10 mouse cellular contexts compared by ENCODE assay signal in the genomic region with DNA sequence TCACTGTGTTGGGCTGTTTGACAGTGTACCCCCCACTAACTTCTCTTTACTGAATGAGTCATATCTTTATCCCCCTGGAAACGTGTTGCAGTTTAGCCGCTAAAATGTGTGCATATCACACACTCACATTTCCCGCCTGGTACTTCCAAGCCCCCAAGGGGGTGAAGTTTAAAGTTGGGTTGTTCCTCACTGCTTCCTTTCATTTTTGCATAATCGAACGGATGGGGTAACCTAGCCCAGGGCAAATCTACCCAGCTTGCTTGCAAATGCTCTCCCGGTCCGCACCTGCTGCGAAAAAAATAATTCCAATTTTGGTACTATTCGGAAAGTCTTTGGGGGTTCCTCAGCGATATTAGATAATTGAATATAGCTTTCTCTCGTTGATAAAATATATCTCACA. TPM values are rescaled to one million over a fixed set of nuclear protein-coding genes. Genes with fewer than 3 reads are reported as not detected.
DNase-seq lines count a peak whose midpoint lies in the region; ATAC-seq and TF ChIP-seq lines count a peak whose summit lies in the region.
"Had no signal": no experiment of that assay in that cellular context is flagged by ENCODE, and none has a peak within 500 bp of the region (broad histone marks: within the 10 kb centered on the region; RNA-seq: fewer than 3 reads in every experiment).

No protein-coding gene starts in this region.

- no peak for DNase-seq in kidney, postnatal 14 days
- no peak for DNase-seq in forebrain, embryonic 11.5 days (ENCODE audit: low spot score)
- no peak for DNase-seq in limb, embryonic 10.5 days (ENCODE audit: low spot score)
- no peak for DNase-seq in midbrain, postnatal 0 days (ENCODE audit: low spot score)
- DNase-seq in embryo, embryonic 10 days (ENCODE audit: low spot score), result no peak
- DNase-seq in gastrocnemius, postnatal 10 days, result no peak
- DNase-seq in thymus, postnatal 25 days, result no peak
- DNase-seq: heart, postnatal 10 days had no signal

- H3K4me2 ChIP-seq in kidney, embryonic 14.5 days (replicated peaks; ENCODE audit: low read depth, low read length), result peak overlapping the region; percentile 90
- H3K4me2 ChIP-seq in forebrain, embryonic 11.5 days (ENCODE audit: low read depth, low read length, severe bottlenecking), result peak overlapping the region; percentile 89; the same call in 1 of the 2 replicates
- H3K4me2 ChIP-seq in midbrain, postnatal 0 days (ENCODE audit: low read depth, low read length, poor library complexity, severe bottlenecking), result peak overlapping the region; percentile 97

- no peak overlapping the region; the same call in 1 of the 2 replicates for H3K9ac ChIP-seq in kidney, embryonic 14.5 days (ENCODE audit: low read depth, low read length)
- H3K9ac ChIP-seq in forebrain, embryonic 11.5 days (ENCODE audit: low read length), result peak overlapping the region; percentile 68; the same call in 1 of the 2 replicates
- no peak overlapping the region for H3K9ac ChIP-seq in midbrain, postnatal 0 days (replicated peaks; ENCODE audit: low read length, poor library complexity, severe bottlenecking)

- ATAC-seq in kidney, embryonic 14.5 days (ENCODE audit: low FRiP score, low TSS enrichment), result no peak
- no peak for ATAC-seq in forebrain, embryonic 11.5 days (replicated peaks; ENCODE audit: low FRiP score)
- no peak for ATAC-seq in midbrain, postnatal 0 days (ENCODE audit: low FRiP score)

- peak overlapping the region; percentile 51 for H3K4me3 ChIP-seq in kidney, embryonic 14.5 days (ENCODE audit: low read length)
- H3K4me3 ChIP-seq in forebrain, embryonic 11.5 days (ENCODE audit: low read depth, low read length), result peak overlapping the region; percentile 39; the same call in 1 of the 2 replicates
- peak overlapping the region; percentile 58; the same call in 1 of the 2 replicates for H3K4me3 ChIP-seq in limb, embryonic 10.5 days
- H3K4me3 ChIP-seq in midbrain, postnatal 0 days (ENCODE audit: low read depth, low read length), result peak overlapping the region; percentile 50

- H3K27ac ChIP-seq in kidney, embryonic 14.5 days (ENCODE audit: low read depth, low read length), result no peak overlapping the region
- H3K27ac ChIP-seq in forebrain, embryonic 11.5 days (ENCODE audit: low read depth, low read length), result no peak overlapping the region
- no peak overlapping the region for H3K27ac ChIP-seq in limb, embryonic 10.5 days
- no peak overlapping the region for H3K27ac ChIP-seq in midbrain, postnatal 0 days (ENCODE audit: low read depth, low read length)

- WGBS in kidney, embryonic 14.5 days, result 34% methylated on average over 11 of the region's 11 CpGs
- 50% methylated on average over 11 of the region's 11 CpGs for WGBS in forebrain, embryonic 11.5 days
- 41% methylated on average over 11 of the region's 11 CpGs for whole genome bisulfite sequencing in limb, embryonic 10.5 days
- 19% methylated on average over 11 of the region's 11 CpGs for WGBS in midbrain, postnatal 0 days

- H3K4me1 ChIP-seq in kidney, embryonic 14.5 days (ENCODE audit: control insufficient read depth, insufficient read depth, low read length), result peaks cover 5% of the 10 kb centered on the region; the same call in 1 of the 2 replicates
- peaks cover 12% of the 10 kb centered on the region; the same call in 1 of the 2 replicates for H3K4me1 ChIP-seq in forebrain, embryonic 11.5 days (replicated peaks; ENCODE audit: control insufficient read depth, insufficient read depth, low read length)
- peaks cover 33% of the 10 kb centered on the region for H3K4me1 ChIP-seq in limb, embryonic 10.5 days
- H3K4me1 ChIP-seq in midbrain, postnatal 0 days (ENCODE audit: insufficient read depth, low read length), result peaks cover 8% of the 10 kb centered on the region; the same call in 1 of the 2 replicates

- no peaks in the 10 kb centered on the region for H3K9me3 ChIP-seq in kidney, embryonic 14.5 days (ENCODE audit: control insufficient read depth, low read length)
- H3K9me3 ChIP-seq in forebrain, embryonic 11.5 days (ENCODE audit: control insufficient read depth, low read length), result no peaks in the 10 kb centered on the region
- H3K9me3 ChIP-seq in limb, embryonic 10.5 days (replicated peaks), result no peaks in the 10 kb centered on the region
- H3K9me3 ChIP-seq in midbrain, postnatal 0 days (ENCODE audit: low read length), result no peaks in the 10 kb centered on the region

- H3K36me3 ChIP-seq in kidney, embryonic 14.5 days (ENCODE audit: control insufficient read depth, insufficient read depth, low read length), result no peaks in the 10 kb centered on the region
- no peaks in the 10 kb centered on the region for H3K36me3 ChIP-seq in forebrain, embryonic 11.5 days (ENCODE audit: control insufficient read depth, insufficient read depth, low read length)
- H3K36me3 ChIP-seq in limb, embryonic 10.5 days, result no peaks in the 10 kb centered on the region
- peaks cover 10% of the 10 kb centered on the region; the same call in 1 of the 2 replicates for H3K36me3 ChIP-seq in midbrain, postnatal 0 days (ENCODE audit: insufficient read depth, low read length)

- H3K27me3 ChIP-seq in kidney, embryonic 14.5 days (ENCODE audit: control insufficient read depth, insufficient read depth, low read length), result peaks cover 7% of the 10 kb centered on the region; the same call in 1 of the 2 replicates
- H3K27me3 ChIP-seq in forebrain, embryonic 11.5 days (ENCODE audit: control insufficient read depth, insufficient read depth, low read length), result peaks cover 12% of the 10 kb centered on the region
- H3K27me3 ChIP-seq in limb, embryonic 10.5 days (ENCODE audit: low read depth, poor library complexity, severe bottlenecking), result peaks cover 66% of the 10 kb centered on the region
- peaks cover 16% of the 10 kb centered on the region for H3K27me3 ChIP-seq in midbrain, postnatal 0 days (ENCODE audit: insufficient read depth, low read length)

- no peak for TF ChIP-seq CTCF in midbrain, postnatal 0 days (IDR thresholded peaks at IDR 0.05)

RNA-seq across cellular contexts. Expression of a gene that starts 38.2 kb away (rescaled TPM):
- polyA plus RNA-seq in kidney, embryonic 14.5 days (2014; fragmentation: Nextera tagmentation; extraction: Ambion mirVana), result 44.4 and 64.6 TPM in 2 replicates
- 27.8 and 32.9 TPM in 2 replicates for polyA plus RNA-seq in forebrain, embryonic 11.5 days (2014; fragmentation: Nextera tagmentation; extraction: Ambion mirVana)
- polyA plus RNA-seq in limb, embryonic 10.5 days (2016; fragmentation: Nextera tagmentation; extraction: Ambion mirVana), result 12.8 and 18.3 TPM in 2 replicates
- total RNA-seq in midbrain, postnatal 0 days (2014; rRNA removed), result 8.2 and 8.7 TPM in 2 replicates
- 3.1 and 3.8 TPM in 2 replicates for polyA plus RNA-seq in midbrain, postnatal 0 days (2015; fragmentation: Nextera tagmentation; extraction: Ambion mirVana)
- total RNA-seq in gastrocnemius, postnatal 10 days (2021), result under 1 TPM; 0.07 to 0.16 TPM
- total RNA-seq: common myeloid progenitor, adult 5-6 weeks had no signal
